Mouse (Mus musculus): ENCODE measurements around the gene Asap2. TPM values are rescaled to one million over a fixed set of nuclear protein-coding genes. Genes with fewer than 3 reads are reported as not detected.
A peak's percentile ranks its signal among the peaks of the same experiment; 100 is the strongest.

Asap2 gene
- polyA plus RNA-seq, 2 experiments, result 9.2 to 20.1 TPM

DNA sequence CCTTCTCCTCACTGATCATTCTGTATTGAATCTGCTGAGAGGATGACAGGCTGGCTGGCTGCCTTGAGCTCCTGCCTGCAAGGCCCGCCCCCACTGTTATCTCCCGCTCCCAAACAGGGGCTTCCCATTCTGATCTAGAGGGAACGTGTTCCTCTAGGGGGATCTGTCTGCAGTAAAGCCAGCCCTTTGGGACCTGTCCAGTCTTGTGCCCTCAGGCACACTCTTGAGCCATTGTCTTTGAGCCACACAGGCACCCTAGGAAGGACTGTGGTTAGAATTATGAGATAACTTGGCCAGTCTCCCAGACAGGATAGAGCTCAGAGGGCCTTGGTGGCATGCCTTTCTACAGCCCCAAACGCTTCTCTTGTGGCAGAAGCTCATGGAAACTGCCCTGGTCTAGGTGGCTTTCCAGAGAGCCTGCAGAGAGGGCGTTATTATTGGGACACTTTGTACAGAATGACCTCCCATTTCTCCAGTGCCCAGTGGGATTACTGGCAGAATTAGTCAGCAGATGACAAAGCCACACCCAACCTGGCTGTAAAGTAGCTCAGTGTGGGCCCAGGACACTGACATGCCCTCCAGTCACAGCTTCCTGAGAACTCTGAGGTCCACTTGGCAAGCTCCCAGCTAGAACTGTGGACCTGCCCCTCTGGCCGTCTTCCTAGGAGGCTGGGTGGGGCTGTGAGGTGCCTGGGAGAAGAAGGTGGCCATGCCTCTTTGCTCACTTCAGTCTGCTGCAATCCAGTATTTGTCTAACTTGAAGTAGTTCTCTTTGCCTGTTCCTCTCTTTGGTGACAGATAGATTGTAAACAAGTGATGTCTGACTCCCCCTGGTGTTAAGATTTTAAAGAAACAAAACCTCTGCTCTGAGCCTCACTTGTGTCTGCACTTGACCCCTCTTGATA is 237.1 kb downstream of the Asap2 start:
- DNase-seq (ENCODE audit: low spot score) (peak; percentile 55), ATAC-seq (ENCODE audit: low FRiP score, low read depth) (no peak)
- WGBS, result 65% methylated on average over 6 of the region's 6 CpGs
- no peak for TF ChIP-seq POLR2A (IDR thresholded peaks at IDR 0.05; ENCODE audit: borderline replicate concordance, extremely low read depth, insufficient read depth, insufficient read length)
- Histone ChIP-seq H3K36me3 (ENCODE audit: control insufficient read depth, insufficient read depth, low read length) (peaks cover 26% of the 10 kb centered on the region), H3K9ac (ENCODE audit: low read depth, low read length, severe bottlenecking) (no peak overlapping the region), H3K4me1 (ENCODE audit: control insufficient read depth, insufficient read depth, low read length) (0 out of 2 replicates have a peak, but pooled peaks cover 2% of the 10 kb centered on the region), H3K9me3 (ENCODE audit: control insufficient read depth, low read length) (no peaks in the 10 kb centered on the region), H3K27me3 (ENCODE audit: control insufficient read depth, insufficient read depth, low read length) (no peaks in the 10 kb centered on the region), H3K4me2 (replicated peaks; ENCODE audit: low read depth, low read length, severe bottlenecking) (no peak overlapping the region), H3K27ac (replicated peaks; ENCODE audit: low read depth, low read length) (no peak overlapping the region), H3K4me3 (replicated peaks; ENCODE audit: low read length) (no peak overlapping the region)

DNA sequence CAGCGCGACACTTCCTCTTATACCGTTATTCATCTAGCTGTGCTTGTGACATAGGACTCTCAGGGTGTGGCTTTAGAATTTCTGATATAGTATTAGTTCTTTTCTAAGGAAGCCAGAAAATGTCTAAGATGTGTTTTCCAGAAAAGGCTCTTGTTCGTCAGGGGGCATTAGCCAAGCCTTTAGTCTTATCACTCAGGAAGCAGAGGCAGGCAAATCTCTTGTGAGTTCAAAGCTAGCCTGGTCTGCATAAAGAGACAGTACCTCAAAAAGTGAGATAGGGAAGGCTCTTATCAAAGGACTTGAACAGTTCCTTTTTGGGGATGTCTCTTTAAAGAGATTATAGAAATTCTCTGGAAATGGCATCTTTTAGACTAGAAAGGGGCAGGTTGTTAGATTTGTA is 238.4 kb downstream of the Asap2 start:
- ATAC-seq (ENCODE audit: low FRiP score, low read depth) (no peak), DNase-seq (ENCODE audit: low spot score) (no peak)
- H3K36me3 ChIP-seq (ENCODE audit: control insufficient read depth, insufficient read depth, low read length), result peaks cover 32% of the 10 kb centered on the region

DNA sequence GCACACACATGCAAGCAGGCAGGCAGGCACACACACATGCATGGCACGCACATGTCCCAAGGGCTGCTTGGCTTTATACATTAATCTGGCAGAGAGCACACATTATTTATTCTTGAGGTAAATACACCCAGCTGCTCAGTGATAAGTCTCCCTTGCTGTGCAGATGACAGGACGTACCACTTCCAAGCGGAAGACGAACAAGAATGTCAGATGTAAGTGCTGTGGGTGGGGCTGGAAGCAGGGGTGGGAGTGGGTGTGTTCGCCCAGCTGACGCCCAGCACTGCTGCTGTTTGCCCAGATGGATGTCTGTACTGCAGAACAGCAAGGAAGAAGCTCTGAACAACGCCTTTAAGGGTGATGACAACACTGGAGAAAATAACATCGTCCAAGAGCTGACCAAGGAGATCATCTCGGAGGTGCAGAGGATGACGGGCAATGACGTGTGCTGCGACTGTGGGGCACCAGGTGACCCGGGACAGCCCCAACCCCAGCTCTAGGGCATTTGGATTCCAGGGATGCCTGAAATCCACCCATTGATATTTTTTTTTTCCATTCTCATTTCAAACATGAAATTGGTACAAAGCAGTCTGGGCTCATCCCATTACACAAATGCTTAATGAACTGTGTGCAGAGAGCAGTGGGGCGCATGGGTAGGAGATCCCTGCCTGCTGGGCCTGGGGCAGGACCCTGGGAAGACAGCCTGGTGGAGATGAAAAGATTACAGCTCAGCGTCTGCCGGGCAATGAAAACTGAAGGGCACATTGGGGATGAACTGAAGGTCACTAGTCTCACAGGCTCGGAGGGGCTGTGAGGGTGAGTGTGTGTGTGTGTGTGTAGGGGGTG is 239.0 kb downstream of the Asap2 start:
- Histone ChIP-seq H3K9me3 (ENCODE audit: control insufficient read depth, low read length) (no peaks in the 10 kb centered on the region), H3K27ac (replicated peaks; ENCODE audit: low read depth, low read length) (no peak overlapping the region), H3K27me3 (ENCODE audit: control insufficient read depth, insufficient read depth, low read length) (no peaks in the 10 kb centered on the region), H3K4me2 (replicated peaks; ENCODE audit: low read depth, low read length, severe bottlenecking) (no peak overlapping the region), H3K9ac (ENCODE audit: low read depth, low read length, severe bottlenecking) (no peak overlapping the region), H3K4me3 (replicated peaks; ENCODE audit: low read length) (no peak overlapping the region), H3K36me3 (ENCODE audit: control insufficient read depth, insufficient read depth, low read length) (peaks cover 29% of the 10 kb centered on the region), H3K4me1 (ENCODE audit: control insufficient read depth, insufficient read depth, low read length) (0 out of 2 replicates have a peak, but pooled peaks cover 2% of the 10 kb centered on the region)
- no peak for DNase-seq (ENCODE audit: low spot score)
- no peak for TF ChIP-seq POLR2A (IDR thresholded peaks at IDR 0.05; ENCODE audit: borderline replicate concordance, extremely low read depth, insufficient read depth, insufficient read length)
- 80% methylated on average over 17 of the region's 17 CpGs for WGBS
- no peak for ATAC-seq (ENCODE audit: low FRiP score, low read depth)

More for the DNA sequence above, 238.4 kb downstream of the Asap2 start:
- WGBS, result 93% methylated on average over 4 of the region's 4 CpGs
- Histone ChIP-seq H3K27me3 (ENCODE audit: control insufficient read depth, insufficient read depth, low read length) (no peaks in the 10 kb centered on the region), H3K4me1 (ENCODE audit: control insufficient read depth, insufficient read depth, low read length) (0 out of 2 replicates have a peak, but pooled peaks cover 2% of the 10 kb centered on the region), H3K9ac (ENCODE audit: low read depth, low read length, severe bottlenecking) (no peak overlapping the region), H3K9me3 (ENCODE audit: control insufficient read depth, low read length) (no peaks in the 10 kb centered on the region), H3K4me2 (replicated peaks; ENCODE audit: low read depth, low read length, severe bottlenecking) (no peak overlapping the region), H3K4me3 (replicated peaks; ENCODE audit: low read length) (no peak overlapping the region), H3K27ac (replicated peaks; ENCODE audit: low read depth, low read length) (no peak overlapping the region)
- TF ChIP-seq POLR2A (IDR thresholded peaks at IDR 0.05; ENCODE audit: borderline replicate concordance, extremely low read depth, insufficient read depth, insufficient read length), result no peak

DNA sequence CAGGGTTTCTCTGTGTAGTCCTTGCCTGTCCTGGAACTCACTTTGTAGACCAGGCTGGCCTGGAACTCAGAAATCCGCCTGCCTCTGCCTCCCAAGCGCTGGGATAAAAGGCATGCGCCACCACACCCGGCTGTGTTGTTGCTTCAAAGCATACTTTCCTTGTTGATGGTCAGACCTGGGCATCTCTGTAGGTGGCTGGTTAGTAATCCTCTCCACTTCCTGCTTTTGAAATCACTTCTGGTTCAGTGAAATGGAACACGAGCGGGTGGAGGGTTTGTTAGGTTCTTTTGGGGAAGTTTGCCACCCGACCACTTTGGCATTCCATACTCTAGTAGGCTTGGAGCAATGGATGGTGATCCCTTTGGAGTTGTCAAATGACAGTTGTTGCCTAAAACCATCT is 243.5 kb downstream of the Asap2 start:
- Histone ChIP-seq H3K4me1 (ENCODE audit: control insufficient read depth, insufficient read depth, low read length) (no peaks in the 10 kb centered on the region), H3K4me2 (replicated peaks; ENCODE audit: low read depth, low read length, severe bottlenecking) (no peak overlapping the region), H3K4me3 (replicated peaks; ENCODE audit: low read length) (no peak overlapping the region), H3K27ac (replicated peaks; ENCODE audit: low read depth, low read length) (no peak overlapping the region), H3K9me3 (ENCODE audit: control insufficient read depth, low read length) (no peaks in the 10 kb centered on the region), H3K9ac (ENCODE audit: low read depth, low read length, severe bottlenecking) (no peak overlapping the region), H3K27me3 (ENCODE audit: control insufficient read depth, insufficient read depth, low read length) (no peaks in the 10 kb centered on the region), H3K36me3 (ENCODE audit: control insufficient read depth, insufficient read depth, low read length) (peaks cover 55% of the 10 kb centered on the region)
- WGBS, result 88% methylated on average over 7 of the region's 7 CpGs
- TF ChIP-seq POLR2A (IDR thresholded peaks at IDR 0.05; ENCODE audit: borderline replicate concordance, extremely low read depth, insufficient read depth, insufficient read length), result no peak
- ATAC-seq (ENCODE audit: low FRiP score, low read depth) (no peak), DNase-seq (ENCODE audit: low spot score) (no peak)

DNA sequence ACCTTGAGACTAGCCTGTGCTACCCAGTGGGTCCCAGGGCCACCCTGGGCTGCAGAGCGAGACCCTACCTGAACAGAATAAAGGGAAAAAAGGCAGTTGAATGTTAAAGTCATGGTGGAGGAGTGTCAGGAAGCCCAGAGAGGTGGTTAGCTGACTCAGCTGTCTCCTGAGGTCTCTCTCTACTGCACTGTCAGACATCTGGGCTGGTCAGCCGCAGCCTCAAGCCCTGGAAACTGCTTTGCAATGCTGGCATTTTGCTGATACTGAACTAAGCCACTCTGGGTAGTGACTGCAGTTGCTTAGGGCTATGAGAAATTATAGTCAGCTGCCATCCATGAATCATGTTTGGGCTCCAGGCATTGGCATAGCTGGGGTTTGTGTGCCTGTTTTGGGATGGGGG is 244.3 kb downstream of the Asap2 start:
- Histone ChIP-seq H3K4me2 (replicated peaks; ENCODE audit: low read depth, low read length, severe bottlenecking) (no peak overlapping the region), H3K4me1 (ENCODE audit: control insufficient read depth, insufficient read depth, low read length) (no peaks in the 10 kb centered on the region), H3K9ac (ENCODE audit: low read depth, low read length, severe bottlenecking) (no peak overlapping the region), H3K4me3 (replicated peaks; ENCODE audit: low read length) (no peak overlapping the region), H3K27me3 (ENCODE audit: control insufficient read depth, insufficient read depth, low read length) (no peaks in the 10 kb centered on the region), H3K9me3 (ENCODE audit: control insufficient read depth, low read length) (no peaks in the 10 kb centered on the region), H3K36me3 (ENCODE audit: control insufficient read depth, insufficient read depth, low read length) (peaks cover 61% of the 10 kb centered on the region), H3K27ac (replicated peaks; ENCODE audit: low read depth, low read length) (no peak overlapping the region)
- no peak for ATAC-seq (ENCODE audit: low FRiP score, low read depth)
- DNase-seq (ENCODE audit: low spot score), result no peak
- 75% methylated on average over 2 of the region's 2 CpGs for WGBS
- no peak for TF ChIP-seq POLR2A (IDR thresholded peaks at IDR 0.05; ENCODE audit: borderline replicate concordance, extremely low read depth, insufficient read depth, insufficient read length)

Data from limb, embryonic 14.5 days (tissue).